Mouse (Mus musculus): ENCODE data around the gene Serhl.
"Not testable (repeated sequence)": the region's sequence is repeated elsewhere in the genome, so short reads cannot be mapped to it uniquely, and the experiment has no call there.

GRCm38 (mm10) chr15:83127037-83127436, 37.7 kb downstream of the Serhl start:
- not testable (repeated sequence) for TF ChIP-seq CTCF (IDR thresholded peaks at IDR 0.05; ENCODE audit: borderline replicate concordance, insufficient read depth, low read depth, low read length); POLR2A (IDR thresholded peaks at IDR 0.05; ENCODE audit: borderline replicate concordance, insufficient read depth, low read length)
